Mouse (Mus musculus) lung, adult 2 months (tissue): ENCODE measurements around the gene Gm7929. TPM values are rescaled to one million over a fixed set of nuclear protein-coding genes. Genes with fewer than 3 reads are reported as not detected.
"Not testable (repeated sequence)": the region's sequence is repeated elsewhere in the genome, so short reads cannot be mapped to it uniquely, and the experiment has no call there.

ENCODE experiments used
- DNase-seq: peaks from one replicate; pipeline ENCODE4 v3.0.0; 2022
- H3K4me1 ChIP-seq: fragments of 200-500 bp; 2 replicates; pipeline ENCODE4 v1.6.1; 2011; ENCODE audit warnings: low read length; ENCODE audit not compliant: control insufficient read depth, insufficient read depth
- H3K4me3 ChIP-seq: fragments of 200-500 bp; replicated peaks from 2 replicates; pipeline ENCODE3; 2011; ENCODE audit warnings: low read depth, mild to moderate bottlenecking, control low read depth, low read length; ENCODE audit errors: extremely low read depth
- WGBS: fragments of 180-500 bp; shearing (Covaris S2); methylation state at CpG from one replicate; pipeline ENCODE4 v1.1.7; 2018; 5-methylcytosine and 5-hydroxymethylcytosine counted together
- polyA plus RNA-seq: library from polyadenylated mRNA; depleted of rRNA; stranded (reverse); fragments of >200 nt; gene quantifications from 2 replicates; pipeline ENCODE4 v1.2.3, GENCODE M21; 2012; rRNA removed

The Gm7929 gene
- polyA plus RNA-seq = not detected in 2 replicates

GRCm38 (mm10) chr14:41750514-41750913 lies at the start of gene Gm7929:
Gm7929 (minus strand) TSS chr14:41750614.
- H3K4me1 ChIP-seq, DNase-seq, H3K4me3 ChIP-seq: not testable (repeated sequence)
- WGBS = 67% methylated on average over 1 of the region's 1 CpGs

GRCm38 (mm10) chr14:41772341-41772740 lies 21.9 kb upstream of the Gm7929 start, which contains the start of gene Gm47189:
Gm47189 (minus strand) TSS chr14:41772441.
- H3K4me1 ChIP-seq, DNase-seq, H3K4me3 ChIP-seq: not testable (repeated sequence)

- DNase-seq = peak; percentile 1
- 83% methylated on average over 3 of the region's 3 CpGs for WGBS
These were observed 5.5 kb upstream of the Gm7929 start for GRCm38 (mm10) chr14:41755931-41756330.

GRCm38 (mm10) chr14:41723437-41723836 lies 27.0 kb downstream of the Gm7929 start:
- not testable (repeated sequence) for DNase-seq, H3K4me3 ChIP-seq, H3K4me1 ChIP-seq
- 70% methylated on average over 17 of the region's 17 CpGs for WGBS

More at GRCm38 (mm10) chr14:41755931-41756330, 5.5 kb upstream of the Gm7929 start:
- H3K4me1 ChIP-seq, H3K4me3 ChIP-seq: not testable (repeated sequence)

GRCm38 (mm10) chr14:41717180-41717579 lies 33.2 kb downstream of the Gm7929 start:
- not testable (repeated sequence) for DNase-seq, H3K4me3 ChIP-seq, H3K4me1 ChIP-seq
- 87% methylated on average over 1 of the region's 1 CpGs for WGBS

GRCm38 (mm10) chr14:41701785-41702184 lies 48.6 kb downstream of the Gm7929 start, which contains the start of gene Gm8068:
Gm8068 (minus strand) TSS chr14:41701885.
- H3K4me1 ChIP-seq, DNase-seq, H3K4me3 ChIP-seq: not testable (repeated sequence)
- no CpG with 5 or more reads among the region's 3 CpGs for WGBS

Other genes starting within 250 kb of the Gm7929 start
- gene Gm7970, start 195.0 kb downstream of the Gm7929 start, polyA plus RNA-seq = not detected in 2 replicates
- not detected in 2 replicates for gene 1700049E17Rik2, start 177.4 kb downstream of the Gm7929 start, polyA plus RNA-seq
- not detected in 2 replicates for gene Gm3072, start 126.0 kb downstream of the Gm7929 start, polyA plus RNA-seq
- not detected in 2 replicates for gene Gm3676, start 104.1 kb downstream of the Gm7929 start, polyA plus RNA-seq
- not detected in 2 replicates for gene Gm8068, start 48.7 kb downstream of the Gm7929 start, polyA plus RNA-seq
- gene Gm47189, start 21.8 kb upstream of the Gm7929 start, polyA plus RNA-seq = not detected in 2 replicates
- gene Gm7980, start 156.7 kb upstream of the Gm7929 start, polyA plus RNA-seq = not detected in 2 replicates
- not detected in 2 replicates for gene 1700049E17Rik1, start 174.3 kb upstream of the Gm7929 start, polyA plus RNA-seq
- not detected in 2 replicates for gene 1700024B05Rik, start 193.4 kb upstream of the Gm7929 start, polyA plus RNA-seq
- not detected in 2 replicates for gene Gm6401, start 217.3 kb upstream of the Gm7929 start, polyA plus RNA-seq
- not detected in 2 replicates for gene Gm3543, start 232.7 kb upstream of the Gm7929 start, polyA plus RNA-seq